Mouse (Mus musculus) kidney, embryonic 16.5 days (tissue): ENCODE measurements around the gene Qsox1. TPM values are rescaled to one million over a fixed set of nuclear protein-coding genes. Genes with fewer than 3 reads are reported as not detected.

ENCODE experiments used
- ATAC-seq: fragments of 200-750 bp; cut with Nextera tagmentation; 2 replicates; pipeline ENCODE4 v1.8.0; 2017; ENCODE audit warnings: moderate TSS enrichment; ENCODE audit not compliant: low FRiP score, low TSS enrichment
- H3K27ac ChIP-seq: fragments of 300-500 bp; sonication (generic); 2 replicates; pipeline ENCODE4 v1.5.1; 2014; ENCODE audit warnings: low read length
- H3K27me3 ChIP-seq: fragments of 300-500 bp; sonication (generic); 2 replicates; pipeline ENCODE4 v1.6.1; 2014; ENCODE audit warnings: low read length, control low read depth, mixed read lengths; ENCODE audit not compliant: insufficient read depth
- H3K36me3 ChIP-seq: fragments of 300-500 bp; sonication (generic); 2 replicates; pipeline ENCODE4 v1.6.1; 2014; ENCODE audit warnings: low read length, control low read depth, mixed read lengths; ENCODE audit not compliant: insufficient read depth
- H3K4me1 ChIP-seq: fragments of 300-500 bp; sonication (generic); 2 replicates; pipeline ENCODE4 v1.6.1; 2014; ENCODE audit warnings: low read length, control low read depth, mixed read lengths; ENCODE audit not compliant: insufficient read depth
- H3K4me2 ChIP-seq: fragments of 300-500 bp; sonication (generic); replicated peaks from 2 replicates; pipeline ENCODE4 v1.6.1; 2014; ENCODE audit warnings: low read depth, low read length
- H3K4me3 ChIP-seq: fragments of 300-500 bp; sonication (generic); 2 replicates; pipeline ENCODE4 v1.5.1; 2014; ENCODE audit warnings: mild to moderate bottlenecking, low read length
- H3K9ac ChIP-seq: fragments of 300-500 bp; sonication (generic); replicated peaks from 2 replicates; pipeline ENCODE4 v1.6.1; 2014; ENCODE audit warnings: low read length
- H3K9me3 ChIP-seq: fragments of 300-500 bp; sonication (generic); 2 replicates; pipeline ENCODE4 v1.6.1; 2016; ENCODE audit warnings: low read length, control low read depth
- WGBS: fragments of 180-500 bp; shearing (Covaris S2); extraction: QIAGEN DNeasy Blood & Tissue Kit; methylation state at CpG from one replicate; pipeline ENCODE4 v1.1.7; 2014; 5-methylcytosine and 5-hydroxymethylcytosine counted together
- polyA plus RNA-seq: library from polyadenylated mRNA; unstranded; fragments of >200 nt; fragmentation: Nextera tagmentation; extraction: Ambion mirVana; gene quantifications from 2 replicates; pipeline ENCODE4 v1.2.1, GENCODE M21; 2015

The Qsox1 gene
- polyA plus RNA-seq, 1 experiment from 2014 or later, result 34.0 TPM

GRCm38 (mm10) chr1:155750517-155751178 is 62.0 kb downstream of the Qsox1 start:
- no peak overlapping the region for H3K27ac ChIP-seq
- H3K9ac ChIP-seq, result no peak overlapping the region
- ATAC-seq, result peak; percentile 93
- 7% methylated on average over 11 of the region's 11 CpGs for WGBS
- H3K27me3 ChIP-seq, result peaks cover 66% of the 10 kb centered on the region
- H3K9me3 ChIP-seq, result no peaks in the 10 kb centered on the region
- H3K36me3 ChIP-seq, result no peaks in the 10 kb centered on the region
- H3K4me3 ChIP-seq, result no peak overlapping the region
- peaks cover 8% of the 10 kb centered on the region; the same call in 1 of the 2 replicates for H3K4me1 ChIP-seq
- H3K4me2 ChIP-seq, result no peak overlapping the region

GRCm38 (mm10) chr1:155747911-155748310 is 64.8 kb downstream of the Qsox1 start:
- peaks cover 79% of the 10 kb centered on the region for H3K27me3 ChIP-seq
- 84% methylated on average over 5 of the region's 5 CpGs for WGBS
- H3K36me3 ChIP-seq, result no peaks in the 10 kb centered on the region
- no peak for ATAC-seq
- H3K9me3 ChIP-seq, result no peaks in the 10 kb centered on the region
- peaks cover 10% of the 10 kb centered on the region; the same call in 1 of the 2 replicates for H3K4me1 ChIP-seq
- no peak overlapping the region for H3K9ac ChIP-seq
- no peak overlapping the region for H3K4me2 ChIP-seq
- no peak overlapping the region for H3K27ac ChIP-seq
- no peak overlapping the region for H3K4me3 ChIP-seq

- WGBS, result 12% methylated on average over 8 of the region's 8 CpGs
- no peak overlapping the region for H3K4me3 ChIP-seq
- no peak overlapping the region for H3K4me2 ChIP-seq
- peaks cover 19% of the 10 kb centered on the region for H3K4me1 ChIP-seq
- ATAC-seq, result no peak
- no peak overlapping the region for H3K27ac ChIP-seq
- peaks cover 87% of the 10 kb centered on the region for H3K27me3 ChIP-seq
- H3K9ac ChIP-seq, result no peak overlapping the region
- no peaks in the 10 kb centered on the region for H3K9me3 ChIP-seq
- no peaks in the 10 kb centered on the region for H3K36me3 ChIP-seq
Measured at GRCm38 (mm10) chr1:155747011-155747410, 65.7 kb downstream of the Qsox1 start.

- Histone ChIP-seq H3K4me2 (peak overlapping the region; percentile 97), H3K27me3 (peaks cover 91% of the 10 kb centered on the region), H3K4me1 (peaks cover 29% of the 10 kb centered on the region), H3K9ac (peak overlapping the region; percentile 38), H3K4me3 (peak overlapping the region; percentile 63), H3K9me3 (no peaks in the 10 kb centered on the region), H3K27ac (no peak overlapping the region), H3K36me3 (no peaks in the 10 kb centered on the region)
- peak; percentile 62 for ATAC-seq
- under 1% methylated on average over 78 of the region's 81 CpGs for WGBS
Measured at GRCm38 (mm10) chr1:155742411-155743363, 70.0 kb downstream of the Qsox1 start.

GRCm38 (mm10) chr1:155741988-155742387 is 70.7 kb downstream of the Qsox1 start:
- ATAC-seq, result peak; percentile 57
- H3K27me3 ChIP-seq, result peaks cover 91% of the 10 kb centered on the region
- WGBS, result under 1% methylated on average over 26 of the region's 26 CpGs
- peaks cover 29% of the 10 kb centered on the region for H3K4me1 ChIP-seq
- peak overlapping the region; percentile 63 for H3K4me3 ChIP-seq
- no peak overlapping the region for H3K27ac ChIP-seq
- H3K9ac ChIP-seq, result peak overlapping the region; percentile 38
- H3K36me3 ChIP-seq, result no peaks in the 10 kb centered on the region
- no peaks in the 10 kb centered on the region for H3K9me3 ChIP-seq
- peak overlapping the region; percentile 97 for H3K4me2 ChIP-seq

GRCm38 (mm10) chr1:155741378-155741945 is 71.2 kb downstream of the Qsox1 start:
- ATAC-seq, result peak; percentile 7; the same call in 1 of the 2 replicates
- WGBS, result under 1% methylated on average over 34 of the region's 34 CpGs

GRCm38 (mm10) chr1:155740622-155741377 is 71.9 kb downstream of the Qsox1 start:
- no peaks in the 10 kb centered on the region for H3K9me3 ChIP-seq
- WGBS, result under 1% methylated on average over 44 of the region's 44 CpGs
- no peak overlapping the region for H3K9ac ChIP-seq
- H3K4me1 ChIP-seq, result peaks cover 29% of the 10 kb centered on the region
- no peaks in the 10 kb centered on the region for H3K36me3 ChIP-seq
- ATAC-seq, result peak; percentile 7; the same call in 1 of the 2 replicates
- peak overlapping the region; percentile 63 for H3K4me3 ChIP-seq
- peak overlapping the region; percentile 97 for H3K4me2 ChIP-seq
- peaks cover 91% of the 10 kb centered on the region for H3K27me3 ChIP-seq
- H3K27ac ChIP-seq, result no peak overlapping the region

More at GRCm38 (mm10) chr1:155741378-155741945, 71.2 kb downstream of the Qsox1 start:
- peaks cover 29% of the 10 kb centered on the region for H3K4me1 ChIP-seq
- H3K9me3 ChIP-seq, result no peaks in the 10 kb centered on the region
- peak overlapping the region; percentile 97 for H3K4me2 ChIP-seq
- peaks cover 91% of the 10 kb centered on the region for H3K27me3 ChIP-seq
- H3K9ac ChIP-seq, result 0 out of 2 replicates have a peak overlapping the region, but pooled peaks have one; percentile 38
- H3K36me3 ChIP-seq, result no peaks in the 10 kb centered on the region
- no peak overlapping the region for H3K27ac ChIP-seq
- H3K4me3 ChIP-seq, result peak overlapping the region; percentile 63

GRCm38 (mm10) chr1:155737809-155738383 is 74.8 kb downstream of the Qsox1 start:
- Histone ChIP-seq H3K4me3 (peak overlapping the region; percentile 5; the same call in 1 of the 2 replicates), H3K9me3 (no peaks in the 10 kb centered on the region), H3K4me1 (peaks cover 26% of the 10 kb centered on the region), H3K9ac (no peak overlapping the region), H3K36me3 (no peaks in the 10 kb centered on the region), H3K27ac (no peak overlapping the region), H3K27me3 (peaks cover 95% of the 10 kb centered on the region), H3K4me2 (no peak overlapping the region)
- WGBS, result under 1% methylated on average over 25 of the region's 25 CpGs
- ATAC-seq, result no peak
